Mouse (Mus musculus) neural tube, embryonic 11.5 days (tissue): ENCODE results near the gene Fez1. TPM values are rescaled to one million over a fixed set of nuclear protein-coding genes. Genes with fewer than 3 reads are reported as not detected.

Experiments
- ATAC-seq: fragments of 200-750 bp; cut with Nextera tagmentation; 2 replicates; pipeline ENCODE4 v1.8.0; 2017; ENCODE audit warnings: moderate number of reproducible peaks, mild to moderate bottlenecking, moderate TSS enrichment, moderate library complexity; ENCODE audit not compliant: insufficient read depth, low FRiP score, low TSS enrichment
- DNase-seq: peaks from one replicate; pipeline ENCODE4 v3.0.0-alpha.2; 2015; ENCODE audit warnings: low spot score
- H3K27ac ChIP-seq: fragments of 300-500 bp; sonication (generic); 2 replicates; pipeline ENCODE4 v1.5.1; 2014; ENCODE audit warnings: low read depth, mild to moderate bottlenecking, low read length
- H3K27me3 ChIP-seq: fragments of 300-500 bp; sonication (generic); 2 replicates; pipeline ENCODE4 v1.6.1; 2014; ENCODE audit warnings: mild to moderate bottlenecking, low read length, mixed read lengths; ENCODE audit not compliant: control insufficient read depth, insufficient read depth
- H3K36me3 ChIP-seq: fragments of 300-500 bp; sonication (generic); 2 replicates; pipeline ENCODE4 v1.6.1; 2014; ENCODE audit warnings: mild to moderate bottlenecking, low read length, moderate library complexity, mixed read lengths; ENCODE audit not compliant: control insufficient read depth, insufficient read depth
- H3K4me1 ChIP-seq: fragments of 300-500 bp; sonication (generic); 2 replicates; pipeline ENCODE4 v1.6.1; 2014; ENCODE audit warnings: low read length, mixed read lengths; ENCODE audit not compliant: control insufficient read depth, insufficient read depth
- H3K4me2 ChIP-seq: fragments of 300-500 bp; sonication (generic); 2 replicates; pipeline ENCODE4 v1.6.1; 2014; ENCODE audit warnings: low read depth, mild to moderate bottlenecking, moderate library complexity
- H3K4me3 ChIP-seq: fragments of 300-500 bp; sonication (generic); 2 replicates; pipeline ENCODE4 v1.5.1; 2014; ENCODE audit warnings: low read depth, low read length
- H3K9ac ChIP-seq: fragments of 300-500 bp; sonication (generic); 2 replicates; pipeline ENCODE4 v1.6.1; 2014; ENCODE audit warnings: mild to moderate bottlenecking, low read length
- H3K9me3 ChIP-seq: fragments of 300-500 bp; sonication (generic); 2 replicates; pipeline ENCODE4 v1.6.1; 2016; ENCODE audit warnings: low read length; ENCODE audit not compliant: control insufficient read depth
- WGBS: fragments of 180-500 bp; shearing (Covaris S2); extraction: QIAGEN DNeasy Blood & Tissue Kit; methylation state at CpG from one replicate; pipeline ENCODE4 v1.1.7; 2014; 5-methylcytosine and 5-hydroxymethylcytosine counted together
- polyA plus RNA-seq: library from polyadenylated mRNA; unstranded; fragments of >200 nt; fragmentation: Nextera tagmentation; extraction: Ambion mirVana; gene quantifications from 2 replicates; pipeline ENCODE4 v1.2.1, GENCODE M21; 2014

Fez1 gene
- polyA plus RNA-seq, 1 experiment from 2014 or later: 300 TPM

- H3K36me3 ChIP-seq: no peaks in the 10 kb centered on the region
- DNase-seq (no peak), ATAC-seq (no peak)
- no peaks in the 10 kb centered on the region for H3K27me3 ChIP-seq
- no peak overlapping the region for H3K4me3 ChIP-seq
- WGBS: 83% methylated on average over 6 of the region's 6 CpGs
- no peaks in the 10 kb centered on the region for H3K4me1 ChIP-seq
- no peak overlapping the region for H3K27ac ChIP-seq
- no peak overlapping the region for H3K9ac ChIP-seq
- H3K9me3 ChIP-seq: no peaks in the 10 kb centered on the region
- H3K4me2 ChIP-seq: no peak overlapping the region
These were observed 18.3 kb upstream of the Fez1 start for GRCm38 (mm10) chr9:36803386-36803785.

GRCm38 (mm10) chr9:36803926-36804325 lies 17.7 kb upstream of the Fez1 start:
- H3K4me1 ChIP-seq: no peaks in the 10 kb centered on the region
- no peaks in the 10 kb centered on the region for H3K27me3 ChIP-seq
- no peak overlapping the region for H3K27ac ChIP-seq
- 89% methylated on average over 3 of the region's 3 CpGs for WGBS
- H3K9me3 ChIP-seq: no peaks in the 10 kb centered on the region
- H3K36me3 ChIP-seq: no peaks in the 10 kb centered on the region
- DNase-seq (no peak), ATAC-seq (no peak)
- no peak overlapping the region for H3K4me2 ChIP-seq
- no peak overlapping the region for H3K4me3 ChIP-seq
- no peak overlapping the region for H3K9ac ChIP-seq

GRCm38 (mm10) chr9:36805256-36805975 lies 16.2 kb upstream of the Fez1 start:
- Histone ChIP-seq H3K4me1 (no peaks in the 10 kb centered on the region), H3K27me3 (no peaks in the 10 kb centered on the region), H3K4me2 (no peak overlapping the region), H3K36me3 (no peaks in the 10 kb centered on the region), H3K9ac (no peak overlapping the region), H3K27ac (no peak overlapping the region), H3K9me3 (no peaks in the 10 kb centered on the region), H3K4me3 (no peak overlapping the region)
- WGBS: 61% methylated on average over 3 of the region's 3 CpGs
- ATAC-seq (no peak), DNase-seq (no peak)

DNA sequence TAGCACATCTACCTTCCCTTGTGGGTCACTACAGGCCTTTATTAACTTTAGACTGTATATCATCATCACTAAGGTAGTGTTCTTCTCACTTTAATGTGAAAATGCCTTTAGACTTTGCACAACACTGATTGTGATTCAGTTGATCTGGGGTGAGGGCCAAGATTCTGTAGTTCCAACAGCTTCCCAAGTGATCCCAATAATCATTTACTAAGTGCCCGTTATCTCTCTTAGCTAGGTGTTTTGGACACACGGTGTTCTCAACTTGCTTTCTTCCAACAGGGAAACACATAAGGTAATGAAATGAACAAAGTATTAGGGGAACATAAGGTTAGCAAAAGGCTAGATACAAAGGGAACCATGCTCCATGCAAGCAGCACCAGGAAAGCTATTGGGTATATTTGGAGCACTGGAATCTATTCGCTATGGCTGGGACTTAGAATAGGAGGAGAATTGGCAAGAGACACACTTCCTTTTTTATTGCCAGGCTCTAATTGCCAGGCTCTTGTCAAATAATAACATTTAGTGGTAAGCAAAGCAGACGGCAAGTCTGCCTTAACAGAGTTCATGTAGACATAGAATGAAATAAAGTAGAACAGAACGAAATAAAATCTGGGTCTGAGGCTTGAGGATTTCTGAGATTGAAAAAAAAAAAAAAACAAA lies 13.4 kb upstream of the Fez1 start:
- Histone ChIP-seq H3K27ac (no peak overlapping the region), H3K36me3 (no peaks in the 10 kb centered on the region), H3K9me3 (no peaks in the 10 kb centered on the region), H3K4me3 (no peak overlapping the region), H3K9ac (no peak overlapping the region), H3K4me1 (no peaks in the 10 kb centered on the region), H3K4me2 (no peak overlapping the region), H3K27me3 (no peaks in the 10 kb centered on the region)
- ATAC-seq (no peak), DNase-seq (no peak)
- 86% methylated on average over 5 of the region's 5 CpGs for WGBS

- H3K4me1 ChIP-seq: no peaks in the 10 kb centered on the region
- DNase-seq (no peak), ATAC-seq (no peak)
- H3K9ac ChIP-seq: no peak overlapping the region
- H3K4me3 ChIP-seq: no peak overlapping the region
- no peaks in the 10 kb centered on the region for H3K36me3 ChIP-seq
- H3K27me3 ChIP-seq: no peaks in the 10 kb centered on the region
- H3K4me2 ChIP-seq: no peak overlapping the region
- H3K9me3 ChIP-seq: no peaks in the 10 kb centered on the region
- H3K27ac ChIP-seq: no peak overlapping the region
- 72% methylated on average over 3 of the region's 3 CpGs for WGBS
These were observed 7.2 kb upstream of the Fez1 start for GRCm38 (mm10) chr9:36814486-36814885.

- Histone ChIP-seq H3K9ac (no peak overlapping the region), H3K9me3 (no peaks in the 10 kb centered on the region), H3K27me3 (no peaks in the 10 kb centered on the region), H3K4me1 (peaks cover 11% of the 10 kb centered on the region), H3K4me2 (no peak overlapping the region), H3K36me3 (no peaks in the 10 kb centered on the region), H3K27ac (no peak overlapping the region), H3K4me3 (no peak overlapping the region)
- WGBS: 52% methylated on average over 4 of the region's 4 CpGs
- DNase-seq: no peak
- ATAC-seq: no peak
These were observed 2.8 kb upstream of the Fez1 start for GRCm38 (mm10) chr9:36818905-36819304.

DNA sequence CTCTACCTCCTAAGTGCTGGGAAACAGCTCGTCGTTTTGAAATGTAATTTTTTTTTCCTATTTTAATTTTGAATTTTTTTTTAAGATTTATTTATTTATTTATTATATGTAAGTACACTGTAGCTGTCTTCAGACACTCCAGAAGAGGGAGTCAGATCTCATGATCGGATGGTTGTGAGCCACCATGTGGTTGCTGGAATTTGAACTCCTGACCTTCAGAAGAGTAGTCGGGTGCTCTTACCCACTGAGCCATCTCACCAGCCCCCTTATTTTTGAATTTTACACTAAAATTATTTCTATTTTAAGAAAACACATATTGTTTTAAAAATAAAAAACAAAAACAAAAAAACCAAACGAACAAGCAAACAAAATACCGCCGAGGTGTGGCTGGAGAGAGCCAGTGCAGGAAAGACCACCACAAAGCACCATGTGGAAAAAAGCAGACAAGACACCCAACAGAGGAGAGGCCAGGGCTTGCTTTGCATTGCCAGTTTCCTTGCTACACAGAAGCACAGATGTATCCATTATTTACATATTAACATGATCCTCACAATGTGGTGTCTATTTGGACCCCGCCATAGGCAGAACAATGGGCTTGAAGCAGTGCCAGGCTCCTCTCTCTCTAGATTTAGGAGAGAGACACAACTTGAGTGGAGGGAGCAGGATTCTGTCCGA lies 558 bp upstream of the Fez1 start:
- peaks cover 11% of the 10 kb centered on the region for H3K4me1 ChIP-seq
- no peaks in the 10 kb centered on the region for H3K9me3 ChIP-seq
- peak overlapping the region; percentile 90 for H3K27ac ChIP-seq
- peak overlapping the region; percentile 12; the same call in 1 of the 2 replicates for H3K4me3 ChIP-seq
- ATAC-seq (peak; percentile 87), DNase-seq (no peak)
- 0 out of 2 replicates have a peak overlapping the region, but pooled peaks have one; percentile 2 for H3K9ac ChIP-seq
- H3K4me2 ChIP-seq: peak overlapping the region; percentile 43
- no peaks in the 10 kb centered on the region for H3K36me3 ChIP-seq
- H3K27me3 ChIP-seq: no peaks in the 10 kb centered on the region
- whole genome bisulfite sequencing: 28% methylated on average over 9 of the region's 9 CpGs

DNA sequence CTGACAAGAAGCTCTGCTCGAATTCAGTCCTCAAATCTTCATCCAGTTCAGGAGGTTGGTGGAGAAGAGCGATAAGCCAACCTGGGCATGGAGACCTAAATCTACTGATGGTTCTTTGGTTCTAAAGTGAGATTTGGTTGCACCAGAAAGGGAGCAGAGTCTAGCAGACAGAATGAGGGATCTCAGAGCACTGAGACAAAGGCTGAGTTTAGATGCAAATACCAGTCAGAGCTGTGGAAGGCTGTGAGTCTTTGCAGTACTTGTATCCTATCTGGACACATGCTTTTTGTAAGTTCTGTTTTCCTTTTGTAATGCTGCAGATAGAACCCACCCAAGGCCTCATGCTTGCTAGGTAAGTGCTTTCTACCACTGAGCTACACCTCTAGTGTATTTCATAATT lies 360 bp downstream of the Fez1 start:
- H3K27ac ChIP-seq: peak overlapping the region; percentile 90
- peak overlapping the region; percentile 12 for H3K4me3 ChIP-seq
- no peaks in the 10 kb centered on the region for H3K36me3 ChIP-seq
- H3K9me3 ChIP-seq: no peaks in the 10 kb centered on the region
- H3K4me1 ChIP-seq: peaks cover 11% of the 10 kb centered on the region
- no peaks in the 10 kb centered on the region for H3K27me3 ChIP-seq
- peak overlapping the region; percentile 43 for H3K4me2 ChIP-seq
- 17% methylated on average over 2 of the region's 2 CpGs for WGBS
- peak overlapping the region; percentile 45 for H3K9ac ChIP-seq
- DNase-seq: no peak
- ATAC-seq: peak; percentile 21
